ENCODE assay signal across 28 mouse cellular contexts in genomic region chr2:181068499-181068898, GRCm38 (mm10). TPM values are rescaled to one million over a fixed set of nuclear protein-coding genes. Genes with fewer than 3 reads are reported as not detected.
"Had no signal": no experiment of that assay in that cellular context is flagged by ENCODE, and none has a peak within 500 bp of the region (broad histone marks: within the 10 kb centered on the region; RNA-seq: fewer than 3 reads in every experiment).

No protein-coding gene starts in this region.

- H3K27ac ChIP-seq: gastrocnemius, adult 2 months; heart, adult 2 months; heart, embryonic 13.5 days; heart, embryonic 15.5 days; hindbrain, embryonic 13.5 days; hindbrain, embryonic 15.5 days; hindbrain, postnatal 0 days; kidney, embryonic 15.5 days; kidney, postnatal 0 days; limb, embryonic 13.5 days; limb, embryonic 15.5 days; liver, embryonic 12.5 days; liver, embryonic 14.5 days had no signal

- ATAC-seq: hindbrain, postnatal 0 days; intestine, embryonic 16.5 days; liver, embryonic 12.5 days had no signal

- H3K4me3 ChIP-seq: gastrocnemius, adult 2 months; heart, adult 2 months; heart, embryonic 13.5 days; heart, embryonic 15.5 days; hindbrain, embryonic 13.5 days; hindbrain, embryonic 15.5 days; kidney, embryonic 15.5 days; limb, embryonic 13.5 days; limb, embryonic 15.5 days; liver, embryonic 12.5 days had no signal

- H3K4me1 ChIP-seq: heart, embryonic 13.5 days; heart, embryonic 15.5 days; hindbrain, embryonic 13.5 days; kidney, embryonic 15.5 days; limb, embryonic 13.5 days; limb, embryonic 15.5 days; liver, embryonic 12.5 days had no signal

- DNase-seq: gastrocnemius, adult 2 months; gastrocnemius, postnatal 10 days; gastrocnemius, postnatal 36 days; heart, adult 11 months; heart, adult 2 months; heart, postnatal 14 days; heart, postnatal 36 days; kidney, adult 11 months; kidney, adult 2 months; kidney, adult 9 months; kidney, postnatal 14 days; kidney, postnatal 36 days; layer of hippocampus, adult 9-11 months; layer of hippocampus, postnatal 36 days; left cerebral cortex, postnatal 4 days had no signal

RNA-seq across cellular contexts. Expression of gene Chrna4, which starts 25.2 kb away (rescaled TPM):
- total RNA-seq: gastrocnemius, adult 2 months; heart, adult 2 months; heart, postnatal 36 days; hematopoietic stem cell, adult 5-6 weeks had no signal
- polyA plus RNA-seq: heart, adult 2 months had no signal
